Mouse (Mus musculus) CH12.LX (cell line): ENCODE data around the gene Rnf26. TPM values are rescaled to one million over a fixed set of nuclear protein-coding genes. Genes with fewer than 3 reads are reported as not detected.

Source experiments
- DNase-seq: peaks from one replicate; pipeline ENCODE4 v3.0.0-alpha.2; 2013; ENCODE audit errors: extremely low read depth
- H3K27ac ChIP-seq: 2 replicates; pipeline ENCODE4 v1.5.1; 2012; ENCODE audit warnings: low read depth, mild to moderate bottlenecking, control low read depth, moderate library complexity; ENCODE audit not compliant: insufficient read depth
- H3K27me3 ChIP-seq: replicated peaks from 2 replicates; pipeline ENCODE3; 2012; ENCODE audit warnings: inconsistent platforms
- H3K36me3 ChIP-seq, 2 experiments: replicated peaks in 1 of 2; 2 replicates each; pipeline versions ENCODE3 to v1.6.1; 2012; ENCODE audit warnings: inconsistent platforms in 1 of 2, low read length in 1 of 2, mild to moderate bottlenecking in 1 of 2, mixed read lengths in 1 of 2, moderate library complexity in 1 of 2; ENCODE audit not compliant: control insufficient read depth in 1 of 2, insufficient read depth in 1 of 2
- H3K4me1 ChIP-seq, 2 experiments: 2 replicates each; pipeline ENCODE4 v1.6.1; 2012; ENCODE audit warnings: inconsistent platforms in 1 of 2, moderate library complexity in 1 of 2; ENCODE audit not compliant: insufficient read depth in 2 of 2, control insufficient read depth in 1 of 2
- H3K4me2 ChIP-seq: 2 replicates; pipeline ENCODE4 v1.6.1; 2012; ENCODE audit warnings: low read depth, mild to moderate bottlenecking, control low read depth; ENCODE audit not compliant: poor library complexity, insufficient read depth, severe bottlenecking
- H3K4me3 ChIP-seq, 3 experiments: fragments of 150-350 bp in 1 of 3; sonication (generic) in 1 of 3; replicated peaks in 1 of 3; 2 replicates each; pipeline versions ENCODE3 to v1.5.1; 2011 to 2012; ENCODE audit warnings: low read depth in 2 of 3, low read length in 2 of 3, mild to moderate bottlenecking in 2 of 3, moderate library complexity in 2 of 3, control low read depth in 1 of 3, improper control_type of control experiment in 1 of 3, inconsistent platforms in 1 of 3, mixed read lengths in 1 of 3; ENCODE audit not compliant: poor library complexity in 1 of 3
- H3K79me2 ChIP-seq: replicated peaks from 2 replicates; pipeline ENCODE4 v1.6.1; 2012; ENCODE audit warnings: mild to moderate bottlenecking, moderate library complexity; ENCODE audit not compliant: control insufficient read depth, poor library complexity, insufficient read depth, severe bottlenecking; ENCODE audit errors: extremely low read depth
- H3K9ac ChIP-seq: 2 replicates; pipeline ENCODE4 v1.6.1; 2012; ENCODE audit warnings: low read depth, mild to moderate bottlenecking, control low read depth, moderate library complexity; ENCODE audit not compliant: insufficient read depth
- H3K9me3 ChIP-seq: replicated peaks from 2 replicates; pipeline ENCODE3; 2012; ENCODE audit warnings: low read length, inconsistent platforms, mixed read lengths
- CHD1 ChIP-seq: IDR thresholded peaks from 2 replicates; pipeline ENCODE4 v1.6.1; 2012; ENCODE audit warnings: low read depth, low read length, improper control_type of control experiment, inconsistent platforms
- CTCF ChIP-seq, 2 experiments: IDR thresholded peaks in 1 of 2; conservative IDR thresholded peaks in 1 of 2; 2 replicates each; pipeline ENCODE4 v1.5.1; 2011 to 2012; ENCODE audit warnings: low read depth in 2 of 2, low read length in 2 of 2, improper control_type of control experiment in 1 of 2, inconsistent platforms in 1 of 2, mild to moderate bottlenecking in 1 of 2, moderate library complexity in 1 of 2
- E2F4 ChIP-seq: IDR thresholded peaks from 2 replicates; pipeline ENCODE4 v1.6.1; 2011; ENCODE audit warnings: low read depth, low read length, improper control_type of control experiment; ENCODE audit not compliant: insufficient replicate concordance
- GABPA ChIP-seq: IDR thresholded peaks from 2 replicates; pipeline ENCODE4 v1.6.1; 2012; ENCODE audit warnings: low read depth, low read length, improper control_type of control experiment, inconsistent platforms; ENCODE audit not compliant: insufficient replicate concordance
- JUND ChIP-seq: conservative IDR thresholded peaks from 2 replicates; pipeline ENCODE4 v1.6.1; 2011; ENCODE audit warnings: low read depth, low read length, improper control_type of control experiment
- MAX ChIP-seq: IDR thresholded peaks from 2 replicates; pipeline ENCODE4 v1.6.1; 2011; ENCODE audit warnings: low read length, improper control_type of control experiment
- MYC ChIP-seq: IDR thresholded peaks from 2 replicates; pipeline ENCODE4 v1.6.1; 2011; ENCODE audit warnings: low read depth, mild to moderate bottlenecking, improper control_type of control experiment, low read length
- NELFE ChIP-seq: IDR thresholded peaks from 2 replicates; pipeline ENCODE4 v1.6.1; 2011; ENCODE audit warnings: low read depth, low read length, improper control_type of control experiment
- PAX5 ChIP-seq: IDR thresholded peaks from 2 replicates; pipeline ENCODE4 v1.6.1; 2012; ENCODE audit warnings: low read length, inconsistent platforms, mixed read lengths
- POLR2A ChIP-seq: IDR thresholded peaks from 2 replicates; pipeline ENCODE4 v1.6.1; 2011; ENCODE audit warnings: low read depth, mild to moderate bottlenecking, improper control_type of control experiment, low read length
- RAD21 ChIP-seq: IDR thresholded peaks from 2 replicates; pipeline ENCODE4 v1.6.1; 2011; ENCODE audit warnings: low read depth, mild to moderate bottlenecking, low read length, improper control_type of control experiment, moderate library complexity
- SIN3A ChIP-seq: IDR thresholded peaks from 2 replicates; pipeline ENCODE4 v1.6.1; 2012; ENCODE audit warnings: low read length, improper control_type of control experiment, inconsistent platforms
- SMC3 ChIP-seq: IDR thresholded peaks from 2 replicates; pipeline ENCODE4 v1.6.1; 2011; ENCODE audit warnings: low read depth, low read length, improper control_type of control experiment
- USF1 ChIP-seq: IDR thresholded peaks from 2 replicates; pipeline ENCODE4 v1.6.1; 2014; ENCODE audit warnings: low read depth, mild to moderate bottlenecking, inconsistent platforms, low read length, improper control_type of control experiment
- USF2 ChIP-seq: conservative IDR thresholded peaks from 2 replicates; pipeline ENCODE4 v1.6.1; 2011; ENCODE audit warnings: low read depth, low read length, improper control_type of control experiment
- ZKSCAN1 ChIP-seq: IDR thresholded peaks from 2 replicates; pipeline ENCODE4 v1.6.1; 2012; ENCODE audit warnings: low read depth, inconsistent platforms, low read length, improper control_type of control experiment, borderline replicate concordance
- dilution Hi-C: fragments of 300-500 bp; cut with MboI; formaldehyde crosslinking; loops from 2 replicates; pipeline ENCODE4 v1.14.3; 2020; ENCODE audit warnings: low sequenced_read_pairs; ENCODE audit not compliant: extremely low pct_unique_long_range_greater_than_20kb, extremely low pct_ligation_motif_present
- in situ Hi-C: fragments of 300-500 bp; cut with MboI; formaldehyde crosslinking; loops from 3 replicates; pipeline ENCODE4 v1.14.3; 2019; ENCODE audit warnings: low sequenced_read_pairs, low pct_ligation_motif_present, low pct_unique_long_range_greater_than_20kb, mixed read lengths
- polyA plus RNA-seq: library from polyadenylated mRNA; unstranded; fragments of >175 nt; gene quantifications from 2 replicates; pipeline ENCODE4 v1.2.1, GENCODE M21; 2012; ENCODE audit warnings: low read depth; ENCODE audit not compliant: insufficient read length
- total RNA-seq, 2 experiments: library from RNA; depleted of rRNA; stranded (reverse); fragments of 300-350 nt in 1 of 2; fragments of >200 nt in 1 of 2; gene quantifications; 2 replicates each; pipeline ENCODE4 v1.2.3; 2012 to 2014

The Rnf26 gene
- total and polyA plus RNA-seq, 3 experiments = 11.7 to 40.0 (median 15.3) TPM

DNA sequence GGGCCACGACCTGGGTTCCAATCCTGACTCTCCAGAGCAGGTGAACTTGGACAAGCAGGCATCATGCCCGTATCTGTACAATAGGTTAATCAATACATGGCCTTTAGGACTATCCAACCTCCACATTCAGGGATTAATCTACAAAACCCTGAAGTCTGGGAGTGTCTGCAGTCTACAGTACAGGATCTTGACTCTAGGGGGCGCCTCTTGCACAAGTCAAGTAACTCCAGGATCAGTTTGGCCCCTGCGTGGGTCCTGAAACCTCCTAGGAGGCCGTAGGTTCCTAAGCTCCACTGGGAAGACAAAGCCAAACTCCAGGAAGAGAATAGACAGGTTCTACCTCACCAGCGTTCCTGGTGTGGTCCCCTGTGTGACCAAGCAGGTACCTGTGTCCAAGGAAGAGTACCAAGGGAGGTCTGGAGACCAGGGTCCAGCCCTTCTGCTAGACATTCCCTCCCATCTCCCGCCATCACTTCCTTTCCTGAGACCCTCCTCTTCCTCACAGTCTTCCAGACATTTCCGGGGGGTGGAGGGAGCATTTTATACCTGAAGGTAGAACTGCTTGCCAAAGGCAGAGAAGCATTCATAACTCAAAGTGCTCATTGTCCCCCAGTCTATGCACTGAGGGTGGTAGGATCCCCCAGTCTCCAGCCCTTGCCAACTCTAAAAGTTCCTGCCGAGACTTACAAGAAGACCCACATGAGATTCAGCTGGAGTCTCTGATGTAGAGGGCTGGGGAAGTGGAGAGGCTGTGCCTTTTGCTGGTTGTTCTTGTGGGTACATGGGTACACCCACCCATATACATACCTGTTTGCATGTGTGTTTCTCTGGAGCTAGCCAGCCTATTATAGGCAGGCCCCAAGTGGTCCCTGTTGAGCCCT, 38.7 kb downstream of the Rnf26 start:
- dilution Hi-C loops (no loop called here), in situ Hi-C loops (no loop called here)
- no peaks in the 10 kb centered on the region for H3K9me3 ChIP-seq
- no peaks in the 10 kb centered on the region for H3K79me2 ChIP-seq
- no peak overlapping the region for H3K9ac ChIP-seq
- no peak overlapping the region for H3K4me2 ChIP-seq
- peaks cover 67% of the 10 kb centered on the region for H3K27me3 ChIP-seq
- DNase-seq = peak; percentile 49
- TF ChIP-seq CTCF (conservative IDR thresholded peaks at IDR 0.05 in 1 of 2, IDR thresholded peaks at IDR 0.05 in 1 of 2; ENCODE audit: low read depth in 2 of 2, low read length in 2 of 2) = peak; percentile 66 to 78
- TF ChIP-seq USF1 = no peak
- TF ChIP-seq E2F4 = no peak
- TF ChIP-seq NELFE = no peak
- no peak for TF ChIP-seq ZKSCAN1
- TF ChIP-seq MYC = no peak
- TF ChIP-seq RAD21 = peak; percentile 69
- TF ChIP-seq CHD1 = no peak
- TF ChIP-seq USF2 = no peak
- no peak for TF ChIP-seq MAX
- peak; percentile 53 for TF ChIP-seq SMC3
- TF ChIP-seq POLR2A = no peak
- no peak overlapping the region for H3K4me3 ChIP-seq
- no peaks in the 10 kb centered on the region for H3K36me3 ChIP-seq
- peaks cover 15 to 27% of the 10 kb centered on the region in 2 experiments for H3K4me1 ChIP-seq
- no peak overlapping the region for H3K27ac ChIP-seq

GRCm38 (mm10) chr9:44073115-44073514, 40.2 kb downstream of the Rnf26 start:
- TF ChIP-seq GABPA (no peak), SIN3A (no peak), SMC3 (no peak), MYC (no peak), PAX5 (no peak), JUND (no peak), ZKSCAN1 (no peak)
- H3K4me1 ChIP-seq = peaks cover 15 to 18% of the 10 kb centered on the region in 2 experiments
- no peak overlapping the region for H3K4me3 ChIP-seq
- in situ Hi-C loops = no loop called here
- no peak overlapping the region for H3K27ac ChIP-seq
- no peak overlapping the region for H3K4me2 ChIP-seq
- dilution Hi-C loops = no loop called here
- no peaks in the 10 kb centered on the region for H3K36me3 ChIP-seq
- H3K9me3 ChIP-seq = no peaks in the 10 kb centered on the region
- no peak overlapping the region for H3K9ac ChIP-seq
- DNase-seq = no peak
- no peaks in the 10 kb centered on the region for H3K79me2 ChIP-seq
- H3K27me3 ChIP-seq = peaks cover 80% of the 10 kb centered on the region
